Mouse (Mus musculus) erythroblast, embryonic 14.5 days (primary cell): ENCODE measurements around the gene Mtus2.

ENCODE experiments used
- GATA1 ChIP-seq: IDR thresholded peaks from 2 replicates; pipeline ENCODE4 v1.6.1; 2012; ENCODE audit warnings: low read length, inconsistent platforms, mixed read lengths
- TAL1 ChIP-seq: IDR thresholded peaks from 3 replicates; pipeline ENCODE4 v1.6.1; 2012; ENCODE audit warnings: low read length, inconsistent platforms, mixed read lengths

GRCm38 (mm10) chr5:147951751-147952150, 5.4 kb upstream of the Mtus2 start:
- TF ChIP-seq GATA1 (no peak), TAL1 (no peak)
